Mouse (Mus musculus): ENCODE data around the gene Tmx1. TPM values are rescaled to one million over a fixed set of nuclear protein-coding genes. Genes with fewer than 3 reads are reported as not detected.
A peak's percentile ranks its signal among the peaks of the same experiment; 100 is the strongest.

Tmx1 gene
- polyA plus RNA-seq, 1 experiment from 2014 or later = 76.1 TPM

- Histone ChIP-seq H3K27ac (ENCODE audit: low read length) (no peak overlapping the region), H3K4me3 (ENCODE audit: low read depth, low read length) (no peak overlapping the region), H3K4me2 (replicated peaks; ENCODE audit: low read depth, low read length) (no peak overlapping the region), H3K9ac (replicated peaks; ENCODE audit: low read depth) (no peak overlapping the region), H3K27me3 (replicated peaks; ENCODE audit: insufficient read depth, low read length) (no peaks in the 10 kb centered on the region), H3K4me1 (ENCODE audit: insufficient read depth, low read depth, low read length) (no peaks in the 10 kb centered on the region), H3K36me3 (ENCODE audit: insufficient read depth, low read length) (no peaks in the 10 kb centered on the region), H3K9me3 (ENCODE audit: low read length) (no peaks in the 10 kb centered on the region)
- TF ChIP-seq EP300 (IDR thresholded peaks at IDR 0.05) = no peak
- peak; percentile 87 for TF ChIP-seq CTCF (IDR thresholded peaks at IDR 0.05)
- ATAC-seq = peak; percentile 58
- peak; percentile 91 for DNase-seq (ENCODE audit: low spot score)
- WGBS = 53% methylated on average over 10 of the region's 10 CpGs
Observed at GRCm38 (mm10) chr12:70494494-70495281, 41.8 kb downstream of the Tmx1 start.

GRCm38 (mm10) chr12:70495282-70495922 lies 42.5 kb downstream of the Tmx1 start:
- Histone ChIP-seq H3K27me3 (replicated peaks; ENCODE audit: insufficient read depth, low read length) (no peaks in the 10 kb centered on the region), H3K9ac (replicated peaks; ENCODE audit: low read depth) (no peak overlapping the region), H3K36me3 (ENCODE audit: insufficient read depth, low read length) (no peaks in the 10 kb centered on the region), H3K4me2 (replicated peaks; ENCODE audit: low read depth, low read length) (no peak overlapping the region), H3K27ac (ENCODE audit: low read length) (no peak overlapping the region), H3K9me3 (ENCODE audit: low read length) (no peaks in the 10 kb centered on the region), H3K4me3 (ENCODE audit: low read depth, low read length) (no peak overlapping the region), H3K4me1 (ENCODE audit: insufficient read depth, low read depth, low read length) (no peaks in the 10 kb centered on the region)
- 53% methylated on average over 4 of the region's 4 CpGs for WGBS
- DNase-seq (ENCODE audit: low spot score) (peak; percentile 53), ATAC-seq (no peak)
- TF ChIP-seq EP300 (IDR thresholded peaks at IDR 0.05) (no peak), CTCF (IDR thresholded peaks at IDR 0.05) (peak; percentile 76)

- no peak for DNase-seq (ENCODE audit: low spot score)
- TF ChIP-seq EP300 (IDR thresholded peaks at IDR 0.05) (no peak), CTCF (IDR thresholded peaks at IDR 0.05) (no peak)
- no peak overlapping the region for H3K4me3 ChIP-seq (ENCODE audit: low read depth, low read length)
- WGBS = 99% methylated on average over 3 of the region's 3 CpGs
- no peaks in the 10 kb centered on the region for H3K27me3 ChIP-seq (replicated peaks; ENCODE audit: insufficient read depth, low read length)
- H3K4me2 ChIP-seq (replicated peaks; ENCODE audit: low read depth, low read length) = no peak overlapping the region
- H3K36me3 ChIP-seq (ENCODE audit: insufficient read depth, low read length) = no peaks in the 10 kb centered on the region
- H3K27ac ChIP-seq (ENCODE audit: low read length) = no peak overlapping the region
- H3K9ac ChIP-seq (replicated peaks; ENCODE audit: low read depth) = no peak overlapping the region
- ATAC-seq = no peak
- H3K9me3 ChIP-seq (ENCODE audit: low read length) = no peaks in the 10 kb centered on the region
- H3K4me1 ChIP-seq (ENCODE audit: insufficient read depth, low read depth, low read length) = no peaks in the 10 kb centered on the region
Observed at GRCm38 (mm10) chr12:70498091-70498490, 45.2 kb downstream of the Tmx1 start.

GRCm38 (mm10) chr12:70505971-70506370 lies 53.1 kb downstream of the Tmx1 start:
- Histone ChIP-seq H3K4me1 (ENCODE audit: insufficient read depth, low read depth, low read length) (no peaks in the 10 kb centered on the region), H3K9ac (replicated peaks; ENCODE audit: low read depth) (no peak overlapping the region), H3K27ac (ENCODE audit: low read length) (no peak overlapping the region), H3K36me3 (ENCODE audit: insufficient read depth, low read length) (no peaks in the 10 kb centered on the region), H3K4me2 (replicated peaks; ENCODE audit: low read depth, low read length) (no peak overlapping the region), H3K4me3 (ENCODE audit: low read depth, low read length) (no peak overlapping the region), H3K27me3 (replicated peaks; ENCODE audit: insufficient read depth, low read length) (no peaks in the 10 kb centered on the region), H3K9me3 (ENCODE audit: low read length) (no peaks in the 10 kb centered on the region)
- 64% methylated on average over 5 of the region's 5 CpGs for WGBS
- ATAC-seq (no peak), DNase-seq (ENCODE audit: low spot score) (no peak)
- TF ChIP-seq CTCF (IDR thresholded peaks at IDR 0.05) (no peak), EP300 (IDR thresholded peaks at IDR 0.05) (no peak)

- no peak overlapping the region for H3K4me3 ChIP-seq (ENCODE audit: low read depth, low read length)
- no peaks in the 10 kb centered on the region for H3K4me1 ChIP-seq (ENCODE audit: insufficient read depth, low read depth, low read length)
- no peak for ATAC-seq
- TF ChIP-seq CTCF (IDR thresholded peaks at IDR 0.05) (no peak), EP300 (IDR thresholded peaks at IDR 0.05) (no peak)
- no peaks in the 10 kb centered on the region for H3K9me3 ChIP-seq (ENCODE audit: low read length)
- WGBS = 87% methylated on average over 5 of the region's 5 CpGs
- no peak for DNase-seq (ENCODE audit: low spot score)
- no peaks in the 10 kb centered on the region for H3K27me3 ChIP-seq (replicated peaks; ENCODE audit: insufficient read depth, low read length)
- no peak overlapping the region for H3K27ac ChIP-seq (ENCODE audit: low read length)
- H3K36me3 ChIP-seq (ENCODE audit: insufficient read depth, low read length) = no peaks in the 10 kb centered on the region
- H3K9ac ChIP-seq (replicated peaks; ENCODE audit: low read depth) = no peak overlapping the region
- no peak overlapping the region for H3K4me2 ChIP-seq (replicated peaks; ENCODE audit: low read depth, low read length)
Observed at GRCm38 (mm10) chr12:70512023-70512422, 59.1 kb downstream of the Tmx1 start.

GRCm38 (mm10) chr12:70512431-70512830 lies 59.5 kb downstream of the Tmx1 start:
- Histone ChIP-seq H3K4me3 (ENCODE audit: low read depth, low read length) (no peak overlapping the region), H3K27me3 (replicated peaks; ENCODE audit: insufficient read depth, low read length) (no peaks in the 10 kb centered on the region), H3K9me3 (ENCODE audit: low read length) (no peaks in the 10 kb centered on the region), H3K27ac (ENCODE audit: low read length) (no peak overlapping the region), H3K4me2 (replicated peaks; ENCODE audit: low read depth, low read length) (no peak overlapping the region), H3K4me1 (ENCODE audit: insufficient read depth, low read depth, low read length) (no peaks in the 10 kb centered on the region), H3K36me3 (ENCODE audit: insufficient read depth, low read length) (no peaks in the 10 kb centered on the region), H3K9ac (replicated peaks; ENCODE audit: low read depth) (no peak overlapping the region)
- no peak for ATAC-seq
- WGBS = 94% methylated on average over 2 of the region's 2 CpGs
- TF ChIP-seq EP300 (IDR thresholded peaks at IDR 0.05) (no peak), CTCF (IDR thresholded peaks at IDR 0.05) (peak; percentile 31)
- no peak for DNase-seq (ENCODE audit: low spot score)

Other genes starting within 250 kb of the Tmx1 start
- gene Pygl, start 221.6 kb upstream of the Tmx1 start, polyA plus RNA-seq (2015; fragmentation: Nextera tagmentation; extraction: Ambion mirVana) = 46.3 and 63.1 TPM in 2 replicates
- 0.42 and 0.43 TPM in 2 replicates for gene Trim9, start 105.5 kb upstream of the Tmx1 start, polyA plus RNA-seq (2015; fragmentation: Nextera tagmentation; extraction: Ambion mirVana)